Mouse (Mus musculus): Measurements from ENCODE around the gene Atxn2. TPM values are rescaled to one million over a fixed set of nuclear protein-coding genes. Genes with fewer than 3 reads are reported as not detected.

Atxn2 gene
- polyA plus RNA-seq, 1 experiment: 205 TPM

DNA sequence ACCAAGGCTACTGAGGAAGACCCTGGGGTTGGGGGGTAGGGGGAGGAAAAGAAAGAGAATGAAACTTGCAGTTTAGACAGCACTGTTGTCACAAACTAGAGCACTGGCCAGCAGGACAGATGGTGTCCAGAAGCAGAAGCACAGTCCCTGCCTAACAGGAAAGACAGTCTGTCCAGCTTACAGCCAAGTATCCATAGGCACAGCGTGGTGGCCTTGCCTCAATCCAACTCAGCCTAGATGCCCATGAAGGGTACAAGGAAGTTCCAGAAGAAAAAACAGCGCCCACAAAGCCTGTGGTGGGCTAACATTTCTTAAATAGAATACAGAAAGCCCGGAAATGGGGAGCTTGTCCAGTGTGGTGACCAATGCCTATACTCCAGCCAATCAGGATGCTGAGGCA is 114.5 kb downstream of the Atxn2 start:
- no peak for TF ChIP-seq POLR2A (IDR thresholded peaks at IDR 0.05; ENCODE audit: control insufficient read depth, extremely low read depth, insufficient read depth, low read length, poor library complexity)
- no peak for TF ChIP-seq CTCF (IDR thresholded peaks at IDR 0.05; ENCODE audit: borderline replicate concordance, control insufficient read depth, extremely low read depth, insufficient read depth, low read length, poor library complexity)
- peaks cover 10% of the 10 kb centered on the region; the same call in 1 of the 2 replicates for H3K4me1 ChIP-seq (replicated peaks; ENCODE audit: control insufficient read depth, insufficient read depth, low read length)
- no peaks in the 10 kb centered on the region for H3K27me3 ChIP-seq (ENCODE audit: control insufficient read depth, insufficient read depth, low read length)
- DNase-seq: no peak
- WGBS: 90% methylated on average over 3 of the region's 3 CpGs
- H3K4me3 ChIP-seq (ENCODE audit: control insufficient read depth, insufficient read depth, low read length): no peak overlapping the region
- H3K27ac ChIP-seq (ENCODE audit: control insufficient read depth, insufficient read depth, low read length): no peak overlapping the region; the same call in 1 of the 2 replicates
- H3K36me3 ChIP-seq (ENCODE audit: control insufficient read depth, insufficient read depth, low read length): peaks cover 30% of the 10 kb centered on the region

DNA sequence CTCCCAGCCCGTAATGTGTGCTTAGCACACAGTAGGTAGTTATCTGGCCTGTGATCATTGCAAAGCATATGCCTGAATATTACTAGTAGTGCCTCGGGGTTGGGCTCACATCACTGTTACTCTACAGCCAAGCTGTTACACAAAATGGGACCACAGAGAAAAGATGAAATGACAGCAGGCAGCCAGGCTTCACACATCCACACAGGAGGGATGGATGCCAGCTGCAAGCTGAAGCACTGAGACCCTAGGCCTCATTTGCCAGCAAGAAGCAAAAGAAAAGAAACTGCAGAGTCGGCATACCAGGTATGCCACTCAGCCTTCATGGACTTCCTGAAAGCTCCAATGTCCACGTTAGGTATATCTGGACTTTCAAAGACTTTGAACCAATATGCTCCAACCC is 116.7 kb downstream of the Atxn2 start:
- H3K27ac ChIP-seq (ENCODE audit: control insufficient read depth, insufficient read depth, low read length): no peak overlapping the region
- no peaks in the 10 kb centered on the region for H3K27me3 ChIP-seq (ENCODE audit: control insufficient read depth, insufficient read depth, low read length)
- no peak for TF ChIP-seq CTCF (IDR thresholded peaks at IDR 0.05; ENCODE audit: borderline replicate concordance, control insufficient read depth, extremely low read depth, insufficient read depth, low read length, poor library complexity)
- H3K36me3 ChIP-seq (ENCODE audit: control insufficient read depth, insufficient read depth, low read length): peaks cover 30% of the 10 kb centered on the region
- DNase-seq: no peak
- 96% methylated on average over 4 of the region's 4 CpGs for WGBS
- H3K4me3 ChIP-seq (ENCODE audit: control insufficient read depth, insufficient read depth, low read length): no peak overlapping the region
- H3K4me1 ChIP-seq (replicated peaks; ENCODE audit: control insufficient read depth, insufficient read depth, low read length): peaks cover 20% of the 10 kb centered on the region

DNA sequence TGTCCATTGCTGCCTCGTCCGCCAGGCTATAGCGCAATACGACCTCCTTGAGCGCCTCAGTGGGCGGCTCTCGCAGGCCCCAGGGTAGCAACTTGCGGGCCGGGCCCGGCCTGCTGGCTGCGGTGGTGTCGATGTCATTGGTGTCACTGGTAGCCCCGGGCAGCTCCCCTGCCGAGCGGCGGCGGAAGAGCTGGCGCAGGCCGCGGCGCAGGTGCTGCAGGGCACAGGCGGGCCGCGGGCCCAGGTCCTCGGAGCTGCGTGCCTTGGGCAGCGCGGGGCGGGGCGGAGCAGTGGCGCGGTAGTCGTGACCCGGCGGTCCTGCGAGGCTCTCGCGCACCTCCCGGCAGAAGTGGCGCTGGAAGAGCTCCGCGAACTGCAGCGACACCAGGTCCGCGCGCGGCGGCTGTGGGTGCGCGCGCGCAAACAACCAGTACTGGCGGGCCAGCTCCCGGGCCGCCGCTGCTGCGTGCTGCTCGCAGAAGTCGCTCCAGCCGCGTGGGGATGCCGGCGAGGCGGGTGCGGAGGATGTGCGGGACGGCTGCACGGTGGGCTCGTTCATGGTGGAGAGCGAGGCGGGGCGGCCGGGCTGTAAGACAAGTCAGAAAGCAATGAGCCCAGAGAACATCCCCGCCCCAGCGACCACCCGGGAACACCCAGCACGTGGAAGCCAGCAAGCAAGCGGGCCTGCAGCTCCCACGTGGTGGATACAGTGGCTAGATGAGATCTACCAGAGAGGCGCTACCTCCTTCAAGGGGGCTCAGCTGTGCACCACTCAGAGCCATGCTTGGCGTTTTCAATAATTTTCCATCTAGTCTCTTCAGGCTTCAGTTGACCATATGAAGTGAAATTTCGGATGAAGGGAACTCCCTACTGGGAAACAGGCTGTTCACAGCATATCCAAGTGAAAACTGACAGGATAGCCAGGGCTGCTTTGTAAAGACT is 117.6 kb downstream of the Atxn2 start:
- WGBS: 96% methylated on average over 82 of the region's 82 CpGs
- peaks cover 24% of the 10 kb centered on the region for H3K4me1 ChIP-seq (replicated peaks; ENCODE audit: control insufficient read depth, insufficient read depth, low read length)
- no peaks in the 10 kb centered on the region for H3K27me3 ChIP-seq (ENCODE audit: control insufficient read depth, insufficient read depth, low read length)
- no peak overlapping the region for H3K27ac ChIP-seq (ENCODE audit: control insufficient read depth, insufficient read depth, low read length)
- H3K36me3 ChIP-seq (ENCODE audit: control insufficient read depth, insufficient read depth, low read length): peaks cover 30% of the 10 kb centered on the region
- no peak for DNase-seq
- TF ChIP-seq CTCF (IDR thresholded peaks at IDR 0.05; ENCODE audit: borderline replicate concordance, control insufficient read depth, extremely low read depth, insufficient read depth, low read length, poor library complexity) (no peak), POLR2A (IDR thresholded peaks at IDR 0.05; ENCODE audit: control insufficient read depth, extremely low read depth, insufficient read depth, low read length, poor library complexity) (no peak)
- H3K4me3 ChIP-seq (ENCODE audit: control insufficient read depth, insufficient read depth, low read length): no peak overlapping the region

DNA sequence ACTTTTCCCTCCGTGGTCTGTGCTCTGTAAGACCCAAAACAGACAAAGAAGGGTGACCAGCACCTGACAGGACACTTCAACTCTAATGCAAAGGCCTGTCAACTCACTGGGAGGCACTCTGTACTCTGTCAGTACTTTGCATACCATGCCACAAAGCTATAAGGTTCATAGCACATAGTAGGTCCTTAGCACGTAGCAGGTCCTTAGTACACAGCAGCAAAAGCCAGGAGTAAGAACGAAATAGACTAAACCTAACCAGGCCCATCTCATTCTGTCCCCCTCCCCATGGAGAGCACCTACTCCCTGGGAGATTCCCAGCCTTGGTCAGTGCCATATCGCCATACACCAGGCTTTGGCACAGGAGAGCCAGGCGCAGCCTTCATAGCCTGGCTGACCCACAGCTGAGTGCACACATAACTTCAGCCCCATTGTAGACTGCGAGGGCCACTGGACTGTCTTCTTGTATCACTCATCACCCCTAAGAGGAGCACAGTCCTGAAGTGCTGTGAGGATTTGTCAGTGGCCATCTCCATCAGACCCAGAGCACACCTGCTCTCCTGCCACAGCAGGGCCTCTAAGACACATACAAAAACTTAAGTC is 120.0 kb downstream of the Atxn2 start:
- no peak for DNase-seq
- H3K36me3 ChIP-seq (ENCODE audit: control insufficient read depth, insufficient read depth, low read length): peaks cover 22% of the 10 kb centered on the region
- H3K27me3 ChIP-seq (ENCODE audit: control insufficient read depth, insufficient read depth, low read length): no peaks in the 10 kb centered on the region
- WGBS: 92% methylated on average over 6 of the region's 6 CpGs
- H3K4me3 ChIP-seq (ENCODE audit: control insufficient read depth, insufficient read depth, low read length): no peak overlapping the region
- no peak overlapping the region for H3K27ac ChIP-seq (ENCODE audit: control insufficient read depth, insufficient read depth, low read length)
- peaks cover 41% of the 10 kb centered on the region for H3K4me1 ChIP-seq (replicated peaks; ENCODE audit: control insufficient read depth, insufficient read depth, low read length)
- TF ChIP-seq CTCF (IDR thresholded peaks at IDR 0.05; ENCODE audit: borderline replicate concordance, control insufficient read depth, extremely low read depth, insufficient read depth, low read length, poor library complexity): no peak
- TF ChIP-seq POLR2A (IDR thresholded peaks at IDR 0.05; ENCODE audit: control insufficient read depth, extremely low read depth, insufficient read depth, low read length, poor library complexity): no peak

DNA sequence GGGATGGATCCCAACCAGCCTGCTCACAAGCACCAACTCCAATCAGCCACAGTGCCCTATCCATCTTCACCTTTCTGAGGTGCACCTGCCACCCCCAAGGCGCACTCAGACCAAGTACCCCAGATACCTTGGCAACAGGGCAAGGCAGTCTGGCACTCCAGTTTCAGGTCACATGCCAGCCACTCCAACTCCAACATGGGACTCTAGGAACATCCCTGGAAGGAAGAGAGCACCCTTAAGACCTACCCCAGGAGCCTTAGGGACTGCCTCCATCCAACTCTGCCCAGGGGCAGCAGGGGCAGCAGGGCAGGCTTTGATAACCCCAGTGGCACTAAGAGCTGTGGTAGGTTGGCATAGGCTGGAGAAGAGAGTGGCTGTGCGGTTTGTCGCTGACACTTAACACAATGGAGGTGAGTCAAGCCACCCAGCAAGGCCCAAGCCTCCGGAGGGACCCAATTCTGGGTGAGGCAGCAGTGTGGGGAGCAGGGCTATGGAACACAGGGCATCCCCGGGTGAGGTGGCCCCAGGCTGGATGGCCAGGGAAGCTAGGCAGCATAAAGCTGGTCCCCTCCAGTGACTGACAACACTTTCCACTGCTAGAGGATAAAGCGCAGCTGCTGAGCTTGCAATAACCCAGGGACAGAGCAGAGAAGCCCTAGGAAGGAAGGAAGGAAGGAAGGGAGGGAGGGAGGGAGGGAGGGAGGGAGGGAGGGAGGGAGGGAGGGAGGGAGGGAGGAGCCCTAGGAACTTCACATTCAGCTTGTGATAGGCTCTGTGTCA is 121.4 kb downstream of the Atxn2 start:
- Histone ChIP-seq H3K36me3 (ENCODE audit: control insufficient read depth, insufficient read depth, low read length) (peaks cover 14% of the 10 kb centered on the region), H3K27ac (ENCODE audit: control insufficient read depth, insufficient read depth, low read length) (no peak overlapping the region), H3K4me1 (replicated peaks; ENCODE audit: control insufficient read depth, insufficient read depth, low read length) (peaks cover 47% of the 10 kb centered on the region), H3K27me3 (ENCODE audit: control insufficient read depth, insufficient read depth, low read length) (no peaks in the 10 kb centered on the region), H3K4me3 (ENCODE audit: control insufficient read depth, insufficient read depth, low read length) (no peak overlapping the region)
- WGBS: 63% methylated on average over 6 of the region's 6 CpGs
- DNase-seq: no peak
- no peak for TF ChIP-seq CTCF (IDR thresholded peaks at IDR 0.05; ENCODE audit: borderline replicate concordance, control insufficient read depth, extremely low read depth, insufficient read depth, low read length, poor library complexity)
- no peak for TF ChIP-seq POLR2A (IDR thresholded peaks at IDR 0.05; ENCODE audit: control insufficient read depth, extremely low read depth, insufficient read depth, low read length, poor library complexity)

DNA sequence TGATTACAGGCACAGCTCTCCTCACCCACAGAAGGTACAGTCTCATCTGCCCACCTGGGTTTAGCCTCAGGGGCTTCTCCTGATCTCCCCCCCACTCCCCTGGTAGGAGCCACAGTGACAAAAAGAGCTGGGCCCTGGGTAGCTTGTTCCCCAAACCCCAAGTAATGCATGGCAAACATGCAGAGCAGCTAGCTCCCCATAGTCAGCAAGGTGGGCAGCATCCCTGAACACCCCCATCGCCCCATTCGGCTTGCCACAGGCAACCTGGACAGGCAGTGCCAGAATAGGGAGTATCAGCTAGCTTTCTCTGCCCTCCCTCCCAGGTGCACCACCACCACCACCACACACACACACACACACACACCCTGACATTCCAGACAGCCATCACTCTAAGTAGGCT is 122.0 kb downstream of the Atxn2 start:
- 43% methylated on average over 2 of the region's 2 CpGs for WGBS
- 0 out of 2 replicates have a peak overlapping the region, but pooled peaks have one; percentile 5 for H3K27ac ChIP-seq (ENCODE audit: control insufficient read depth, insufficient read depth, low read length)
- DNase-seq: no peak
- 0 out of 2 replicates have a peak overlapping the region, but pooled peaks have one; percentile 1 for H3K4me3 ChIP-seq (ENCODE audit: control insufficient read depth, insufficient read depth, low read length)
- H3K4me1 ChIP-seq (replicated peaks; ENCODE audit: control insufficient read depth, insufficient read depth, low read length): peaks cover 53% of the 10 kb centered on the region
- TF ChIP-seq CTCF (IDR thresholded peaks at IDR 0.05; ENCODE audit: borderline replicate concordance, control insufficient read depth, extremely low read depth, insufficient read depth, low read length, poor library complexity) (no peak), POLR2A (IDR thresholded peaks at IDR 0.05; ENCODE audit: control insufficient read depth, extremely low read depth, insufficient read depth, low read length, poor library complexity) (no peak)
- no peaks in the 10 kb centered on the region for H3K27me3 ChIP-seq (ENCODE audit: control insufficient read depth, insufficient read depth, low read length)
- peaks cover 8% of the 10 kb centered on the region for H3K36me3 ChIP-seq (ENCODE audit: control insufficient read depth, insufficient read depth, low read length)

Measured in thymus, adult 2 months (tissue).